Mouse (Mus musculus) megakaryocyte, embryonic 14.5 days (primary cell): ENCODE data around the gene Trim2.

Source experiments
- FLI1 ChIP-seq: IDR thresholded peaks from 2 replicates; pipeline ENCODE4 v1.6.1; 2012; ENCODE audit warnings: low read length, inconsistent platforms, mixed read lengths
- GATA1 ChIP-seq: IDR thresholded peaks from 3 replicates; pipeline ENCODE4 v1.6.1; 2012; ENCODE audit warnings: mixed read lengths, low read length, inconsistent platforms, borderline replicate concordance

- TF ChIP-seq GATA1 (no peak), FLI1 (no peak)
These were observed 12.7 kb downstream of the Trim2 start for GRCm38 (mm10) chr3:84293666-84294595.
